Mouse (Mus musculus) kidney, adult 18-20 months (tissue): ENCODE results near the gene Sh3gl1.

Experiments
- DNase-seq: peaks from one replicate; pipeline ENCODE4 v3.0.0; 2021

Sh3gl1 gene

DNA sequence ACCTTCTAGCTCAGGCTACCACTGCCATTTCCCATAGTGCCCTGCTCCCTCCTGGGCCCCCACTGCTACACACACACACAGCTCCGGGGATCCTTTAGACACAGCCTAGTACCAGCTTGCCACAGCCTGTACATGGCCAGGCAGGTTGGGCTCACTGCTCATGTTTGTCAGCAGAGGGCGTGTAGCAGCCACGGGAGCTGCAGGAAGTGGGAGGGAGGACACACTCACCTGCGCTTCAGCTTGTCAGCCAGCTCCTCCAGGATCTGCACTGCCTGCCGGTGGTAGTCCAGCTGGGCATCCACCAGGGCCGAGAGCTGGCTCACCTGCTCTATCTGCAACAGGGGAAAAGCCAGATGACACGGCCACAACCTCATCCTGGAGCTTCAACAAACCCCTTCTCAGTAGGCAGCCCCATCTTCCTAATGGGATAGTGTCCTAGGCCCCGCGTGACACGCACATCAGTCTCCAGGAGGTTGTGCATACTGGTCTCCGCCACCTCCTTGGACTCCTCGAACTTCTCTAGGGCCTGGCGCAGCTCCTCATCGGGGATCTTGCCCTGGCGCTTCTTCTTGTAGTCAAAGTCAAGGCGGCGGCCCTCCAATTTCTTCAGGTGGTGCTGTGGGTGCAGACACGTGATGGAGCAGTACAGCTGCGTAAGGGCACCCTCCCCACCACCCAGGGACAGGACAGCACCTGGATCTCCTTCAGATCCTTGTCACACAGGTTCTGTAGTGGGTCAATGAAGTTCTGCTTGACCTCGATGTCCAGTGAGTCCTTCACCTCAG lies 17.9 kb downstream of the Sh3gl1 start:
- peak; percentile 64 for DNase-seq

DNA sequence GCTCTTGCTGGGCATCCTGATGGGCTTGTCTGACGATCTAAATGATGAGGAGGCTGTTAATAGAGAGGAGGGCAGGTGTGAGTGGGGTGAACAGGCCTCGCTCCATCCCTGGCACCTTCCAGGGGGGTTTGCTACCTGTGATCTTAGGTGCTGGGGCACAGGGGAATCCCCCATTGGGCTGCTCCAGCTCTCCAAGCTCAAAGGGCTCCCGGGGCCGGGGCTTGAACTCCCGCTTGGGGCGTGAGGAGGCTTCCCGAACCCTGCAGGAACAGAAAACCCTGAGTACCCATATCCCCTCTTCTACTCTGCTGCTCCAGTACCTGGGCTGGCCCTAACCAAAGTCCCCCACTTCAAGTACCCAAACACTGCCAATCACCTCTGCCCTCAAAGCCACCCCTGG lies 18.6 kb downstream of the Sh3gl1 start:
- no peak for DNase-seq

DNA sequence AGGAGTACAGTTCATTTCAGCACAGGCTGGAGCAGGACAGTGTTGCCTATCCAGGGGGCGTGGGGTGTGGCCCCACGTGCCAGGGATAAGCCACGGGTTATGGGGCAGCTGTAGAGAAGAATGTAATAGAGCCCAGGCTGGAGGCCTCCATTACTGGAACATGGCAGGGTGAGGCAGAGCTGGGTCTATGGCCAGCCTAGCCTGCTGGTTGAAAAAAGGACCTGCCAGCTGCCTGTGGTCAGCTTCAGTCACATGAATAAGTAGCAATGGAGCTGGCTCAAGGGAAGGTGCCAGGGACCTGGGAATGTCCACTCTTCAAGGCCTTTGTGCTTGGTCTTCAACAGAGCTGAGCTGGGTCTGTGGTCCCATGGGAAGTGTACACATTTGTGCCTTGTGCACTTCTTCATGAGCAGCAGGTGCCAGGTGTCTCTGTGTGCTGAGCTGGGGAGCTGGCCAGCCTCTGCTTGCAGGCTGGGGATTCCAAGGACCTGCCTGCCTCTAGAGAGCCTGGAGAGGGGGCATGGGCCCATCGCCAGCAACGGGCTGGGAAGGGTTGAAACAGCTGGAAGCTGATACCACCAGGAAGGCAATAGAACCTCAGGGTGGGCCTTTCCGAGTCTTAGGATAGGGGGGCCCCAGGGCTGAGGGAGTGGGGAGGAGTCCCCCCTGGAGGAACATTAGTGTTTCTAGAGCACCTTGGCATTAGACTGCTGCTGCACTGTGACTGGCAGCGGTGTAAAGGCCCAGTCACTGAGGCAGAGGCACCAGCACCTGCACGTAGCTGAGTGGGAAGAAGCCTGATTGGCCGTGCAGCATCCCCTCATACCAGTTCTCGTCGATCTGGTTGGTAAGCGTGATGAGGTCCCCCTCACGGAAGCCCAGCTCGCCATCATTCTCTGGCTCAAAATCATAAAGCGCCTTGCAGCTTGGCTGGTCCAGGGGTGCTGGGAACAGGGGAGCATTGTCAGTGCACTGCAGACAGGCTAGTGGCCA lies 19.3 kb downstream of the Sh3gl1 start:
- no peak for DNase-seq

DNA sequence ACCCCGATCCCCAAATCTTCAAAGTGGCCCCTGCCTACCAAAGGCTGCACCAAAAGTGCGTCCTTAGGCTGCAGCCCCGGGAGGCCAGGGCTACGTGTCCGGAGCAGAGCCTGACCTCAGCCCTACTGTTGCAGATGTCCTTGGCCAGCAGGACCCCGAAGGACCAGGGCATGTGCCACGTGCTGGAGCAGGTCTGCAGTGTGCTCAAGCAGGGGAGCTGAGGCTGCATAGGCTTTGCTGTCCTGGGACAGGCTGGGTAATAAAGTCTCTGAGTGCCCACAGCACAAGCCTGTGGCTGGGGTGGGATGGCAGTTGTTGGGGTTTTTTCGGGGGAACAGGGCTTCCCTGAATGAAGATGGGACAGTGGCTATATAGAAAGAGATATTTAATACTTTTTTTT lies 20.1 kb downstream of the Sh3gl1 start:
- no peak for DNase-seq

DNA sequence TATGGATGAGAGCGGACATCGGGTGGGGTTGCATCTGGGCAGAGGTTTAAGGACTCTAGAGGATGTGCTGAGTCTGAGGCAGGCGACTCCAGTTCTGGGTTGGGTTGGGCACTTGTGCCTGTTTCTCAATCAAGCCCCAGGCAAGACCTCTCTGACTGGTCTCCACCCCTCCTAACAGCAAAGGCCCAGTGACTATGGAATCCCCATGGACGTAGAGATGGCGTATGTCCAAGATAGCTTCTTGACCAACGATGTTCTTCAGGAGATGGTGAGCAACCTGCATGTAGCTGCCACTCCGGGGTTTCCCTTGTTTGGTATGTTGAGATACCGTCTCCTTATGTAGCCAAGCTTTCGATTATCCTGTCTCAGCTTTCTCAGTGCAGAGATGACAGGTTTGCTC lies 21.1 kb downstream of the Sh3gl1 start:
- no peak for DNase-seq

DNA sequence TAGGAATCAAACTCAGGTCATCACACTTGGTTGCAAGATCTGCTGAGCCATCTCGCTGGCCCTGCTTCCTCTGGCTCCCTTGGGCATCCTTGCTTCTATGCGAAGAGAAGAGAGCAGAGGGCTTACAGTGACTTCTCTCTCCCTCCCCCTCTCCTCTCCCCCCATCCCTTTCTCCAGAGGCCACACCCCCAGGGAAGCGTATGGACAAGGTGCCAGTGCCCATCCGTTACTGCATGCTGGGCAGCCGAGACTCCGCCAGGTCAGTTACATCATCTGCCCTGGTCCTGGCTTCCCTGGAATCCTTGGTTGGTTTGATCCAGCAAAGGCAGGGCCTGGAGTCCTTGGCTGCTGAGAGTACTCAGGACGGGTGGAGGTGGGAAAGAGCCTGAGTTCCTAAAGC lies 25.0 kb downstream of the Sh3gl1 start:
- no peak for DNase-seq

DNA sequence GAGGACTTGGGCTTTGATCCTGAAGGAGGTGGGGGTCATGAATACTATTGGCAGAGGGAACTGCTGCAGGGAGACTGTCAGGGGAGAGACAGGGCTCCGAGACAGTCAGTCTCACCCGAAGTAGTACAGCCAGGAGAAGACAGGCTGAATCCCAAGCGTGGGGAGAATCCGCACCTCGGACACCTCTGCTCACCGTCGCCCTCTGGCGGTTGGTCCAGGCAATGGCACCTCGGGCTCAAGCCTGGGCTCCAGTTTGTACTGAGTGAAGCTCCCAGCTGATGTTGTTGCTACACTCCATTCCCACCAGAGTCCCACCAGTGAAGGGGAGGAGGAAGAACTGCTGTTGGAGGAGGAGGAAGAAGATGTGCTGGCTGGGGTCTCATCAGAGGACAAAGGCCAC lies 25.8 kb downstream of the Sh3gl1 start:
- peak; percentile 83 for DNase-seq

DNA sequence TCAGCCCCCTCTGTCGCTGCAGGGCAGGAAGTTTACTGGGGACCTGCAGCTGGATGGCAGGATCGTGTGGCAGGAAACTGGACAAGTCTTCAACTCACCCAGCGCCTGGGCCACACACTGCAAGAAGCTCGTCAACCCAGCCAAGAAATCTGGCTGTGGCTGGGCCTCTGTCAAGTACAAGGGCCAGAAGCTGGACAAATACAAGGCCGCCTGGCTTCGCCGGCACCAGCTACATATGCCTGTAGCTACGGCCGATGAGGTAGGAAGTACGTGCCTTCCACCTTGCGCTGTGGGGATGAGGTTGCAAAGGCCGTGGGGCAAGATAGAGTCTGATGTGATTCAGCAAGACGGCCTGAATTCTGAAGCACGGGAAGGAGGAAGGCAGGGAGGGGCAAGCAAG lies 26.2 kb downstream of the Sh3gl1 start:
- no peak for DNase-seq

DNA sequence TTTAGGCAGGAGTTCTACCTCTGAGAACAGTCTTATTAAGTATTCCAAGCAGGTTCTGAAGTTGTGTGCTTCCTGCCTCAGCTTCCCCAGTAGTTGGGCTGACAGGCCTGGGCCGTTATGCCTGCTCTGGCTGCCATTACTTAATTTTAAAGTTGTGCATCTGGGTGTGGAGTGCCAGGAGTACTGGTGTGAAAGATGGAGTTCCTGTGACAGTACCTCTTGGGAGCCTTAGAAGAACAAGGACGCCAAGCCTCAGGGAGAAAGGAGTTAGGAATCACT lies 26.5 kb downstream of the Sh3gl1 start:
- no peak for DNase-seq

DNA sequence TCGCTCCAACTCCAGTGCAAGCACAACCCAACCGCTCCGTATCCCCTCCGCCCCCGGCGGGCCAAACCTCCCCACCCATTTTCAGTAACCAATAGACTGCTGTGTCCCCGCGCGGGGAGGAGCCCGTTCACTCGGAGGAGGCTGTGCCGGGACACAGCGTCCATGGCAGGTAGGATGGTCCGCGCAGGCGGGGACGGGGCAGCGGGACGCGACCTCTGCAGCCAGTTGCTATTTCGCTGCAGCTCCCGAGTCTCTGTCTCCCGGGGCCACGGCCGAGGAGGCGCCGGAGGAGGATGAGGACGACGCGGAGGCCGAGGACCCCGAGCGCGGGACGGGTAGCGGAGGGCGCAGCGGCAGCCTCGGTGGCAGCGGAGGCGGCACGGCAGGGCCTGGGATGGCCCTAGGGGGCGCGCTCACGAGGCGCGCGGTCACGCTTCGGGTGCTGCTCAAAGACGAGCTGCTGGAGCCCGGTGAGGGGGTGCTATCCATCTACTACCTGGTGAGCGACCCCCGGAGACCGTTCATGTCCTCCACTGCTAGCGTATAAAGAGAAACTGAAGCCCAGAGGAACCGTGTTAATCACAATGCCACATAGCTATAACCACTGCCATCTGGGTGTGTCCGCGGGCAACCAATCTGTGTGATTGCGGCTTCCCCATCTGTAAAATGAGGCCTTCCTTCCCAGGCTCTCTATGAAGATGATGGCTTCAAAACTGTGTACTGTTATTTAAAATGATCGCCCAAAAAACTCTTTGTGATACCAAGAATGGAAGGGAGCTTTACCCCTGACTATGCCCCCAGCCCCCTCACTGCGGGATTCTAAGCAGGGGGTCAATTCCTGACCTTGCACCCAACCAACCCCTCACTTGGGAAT lies 27.1 kb downstream of the Sh3gl1 start:
- peak; percentile 94 for DNase-seq

DNA sequence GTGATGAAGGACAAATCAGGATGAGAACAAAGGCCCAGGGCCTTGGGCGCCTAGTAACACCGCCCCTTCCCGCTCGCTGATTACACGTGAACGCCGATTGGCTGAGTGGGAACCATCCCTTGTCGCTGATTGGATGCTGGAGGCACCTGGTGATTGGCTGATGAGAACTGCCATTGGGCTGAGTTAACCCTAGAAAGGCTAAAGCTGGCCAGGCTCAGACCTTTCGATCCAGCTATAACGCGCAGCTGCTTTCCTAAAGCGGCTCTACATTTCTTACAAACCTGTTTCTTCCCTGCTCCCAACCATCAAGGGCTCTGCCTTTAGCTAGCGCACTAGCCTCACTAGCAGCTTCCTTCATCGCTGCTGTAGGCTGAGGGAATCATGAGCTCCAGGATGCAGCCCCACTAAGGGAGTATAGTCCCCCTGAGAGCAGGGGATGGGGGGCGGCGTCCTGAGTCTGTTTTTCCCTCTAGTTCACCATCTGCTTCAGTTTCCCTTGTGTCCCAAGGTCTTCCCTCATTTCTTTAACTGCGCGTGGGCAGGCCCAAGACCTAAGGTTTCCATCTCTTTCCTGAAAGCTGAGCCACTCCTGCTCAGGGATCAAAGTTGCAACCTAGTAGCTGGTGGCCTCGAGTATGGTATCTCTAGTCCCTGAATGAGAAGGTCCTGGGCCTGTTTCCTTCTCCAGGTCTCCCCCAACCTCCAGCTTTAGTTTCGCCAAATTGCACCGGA lies 27.9 kb downstream of the Sh3gl1 start:
- peak; percentile 89 for DNase-seq

DNA sequence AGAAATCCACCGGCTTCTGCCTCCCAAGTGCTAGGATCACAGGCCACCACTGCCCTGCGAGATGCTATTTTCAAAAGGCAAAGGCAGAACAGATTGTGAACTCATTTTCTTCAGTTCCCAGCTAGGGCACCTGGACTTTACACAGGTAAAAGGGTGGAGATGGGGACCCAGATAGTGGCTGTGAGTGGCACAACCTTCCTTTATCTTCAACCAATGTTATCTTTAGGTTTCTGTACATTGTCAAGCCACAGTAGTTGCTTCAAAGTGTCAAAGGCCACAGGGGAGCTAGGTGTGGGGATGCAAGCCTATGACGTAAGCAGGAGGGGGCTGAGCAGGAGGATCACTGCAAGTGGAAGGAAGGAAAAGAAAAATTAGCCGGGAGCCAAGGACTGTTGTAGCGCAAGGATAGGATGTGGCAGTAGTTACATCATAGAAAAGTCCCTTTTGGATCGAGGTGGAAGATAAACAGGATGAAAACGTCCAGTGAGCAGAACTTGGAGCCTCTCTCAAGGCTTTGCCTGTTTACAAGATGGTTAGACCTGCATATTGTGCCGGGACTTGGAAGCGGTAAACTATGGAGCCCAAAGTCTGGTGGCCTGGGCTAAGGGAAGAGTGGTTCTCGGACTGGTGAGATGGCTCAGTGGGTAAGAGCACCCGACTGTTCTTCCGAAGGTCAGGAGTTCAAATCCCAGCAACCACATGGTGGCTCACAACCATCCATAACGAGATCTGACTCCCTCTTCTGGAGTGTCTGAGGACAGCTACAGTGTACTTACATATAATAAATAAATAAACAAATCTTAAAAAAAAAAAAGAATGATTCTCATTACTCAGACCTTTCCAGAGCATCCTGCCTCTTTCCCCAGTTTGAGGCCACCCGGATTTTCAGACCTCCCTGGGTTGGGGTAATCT lies 28.7 kb downstream of the Sh3gl1 start:
- no peak for DNase-seq

DNA sequence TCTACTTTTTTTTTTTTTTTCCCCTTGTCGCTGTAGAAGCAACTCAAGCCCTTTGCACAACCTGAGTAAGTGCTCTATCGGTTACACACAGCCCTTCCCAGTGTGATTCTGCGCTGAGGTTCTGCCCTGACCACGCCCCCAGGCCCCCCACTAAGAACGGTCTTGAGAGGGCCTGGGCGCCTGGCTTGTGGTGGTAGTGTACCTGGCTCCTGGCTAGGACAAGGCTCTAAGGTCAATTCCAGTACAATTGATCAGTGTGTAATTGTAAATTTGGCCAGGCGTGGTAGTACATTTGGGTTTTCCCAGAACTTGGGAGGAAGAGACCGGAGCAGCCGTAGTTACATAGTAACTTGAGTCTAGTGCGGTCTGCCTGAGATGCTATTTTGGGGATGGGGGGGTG lies 29.5 kb downstream of the Sh3gl1 start:
- DNase-seq = no peak

DNA sequence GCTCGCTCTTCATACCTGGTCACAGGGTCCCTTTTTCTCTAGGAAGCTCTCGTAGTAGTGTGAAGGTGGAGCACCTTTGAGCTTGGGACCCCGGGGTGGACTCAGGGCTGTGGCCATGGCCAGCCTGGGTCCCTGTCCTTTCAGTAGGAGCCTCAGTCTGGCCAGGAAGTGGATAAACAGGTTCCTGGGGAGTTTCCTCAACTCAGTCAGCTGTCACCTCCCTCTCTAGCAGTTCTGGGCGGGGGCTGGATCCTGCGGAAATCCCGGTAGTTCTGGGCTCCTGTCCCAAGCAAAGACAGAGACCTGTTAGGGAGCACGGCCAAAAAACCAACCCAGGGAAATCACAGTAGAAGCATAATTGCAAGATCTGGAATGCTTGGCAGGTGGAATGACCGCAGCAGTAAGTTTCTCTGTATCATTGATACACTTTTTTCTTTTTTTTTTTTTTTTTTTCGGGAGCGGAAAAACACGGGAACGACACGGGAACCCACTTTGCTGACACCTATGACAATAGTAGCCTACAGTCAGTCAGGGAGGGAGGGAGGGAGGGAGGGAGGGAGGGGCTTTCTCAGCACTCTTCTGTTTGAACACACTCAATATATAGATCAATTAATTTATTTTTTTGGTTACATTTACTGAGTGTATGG lies 30.9 kb downstream of the Sh3gl1 start, which contains the start of the genes Stap2 and Mpnd:
Stap2 (minus strand) TSS at position 170 of the 647 bp plus-strand sequence.
Mpnd (plus strand) TSS at position 297 of the 647 bp plus-strand sequence.
- DNase-seq = peak; percentile 64

DNA sequence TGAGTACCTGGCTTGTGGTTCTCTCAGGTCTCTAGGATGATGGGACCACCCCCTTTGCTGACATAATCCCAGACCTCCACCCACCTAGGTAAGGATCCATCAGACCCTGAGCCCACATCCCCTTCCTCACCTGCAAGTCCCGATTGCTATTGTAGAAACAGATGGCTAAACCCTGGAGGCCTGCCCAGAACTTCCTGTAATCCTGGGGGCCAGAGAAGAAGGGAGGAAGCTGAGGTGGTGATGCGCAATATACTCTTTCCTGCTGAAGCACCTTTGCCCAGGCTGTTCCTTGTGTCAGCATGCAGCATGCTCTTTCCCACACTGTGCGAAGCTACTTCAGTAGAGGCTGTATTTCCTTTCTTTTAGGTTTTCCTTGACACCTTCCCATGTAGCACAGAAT lies 33.4 kb downstream of the Sh3gl1 start:
- no peak for DNase-seq

DNA sequence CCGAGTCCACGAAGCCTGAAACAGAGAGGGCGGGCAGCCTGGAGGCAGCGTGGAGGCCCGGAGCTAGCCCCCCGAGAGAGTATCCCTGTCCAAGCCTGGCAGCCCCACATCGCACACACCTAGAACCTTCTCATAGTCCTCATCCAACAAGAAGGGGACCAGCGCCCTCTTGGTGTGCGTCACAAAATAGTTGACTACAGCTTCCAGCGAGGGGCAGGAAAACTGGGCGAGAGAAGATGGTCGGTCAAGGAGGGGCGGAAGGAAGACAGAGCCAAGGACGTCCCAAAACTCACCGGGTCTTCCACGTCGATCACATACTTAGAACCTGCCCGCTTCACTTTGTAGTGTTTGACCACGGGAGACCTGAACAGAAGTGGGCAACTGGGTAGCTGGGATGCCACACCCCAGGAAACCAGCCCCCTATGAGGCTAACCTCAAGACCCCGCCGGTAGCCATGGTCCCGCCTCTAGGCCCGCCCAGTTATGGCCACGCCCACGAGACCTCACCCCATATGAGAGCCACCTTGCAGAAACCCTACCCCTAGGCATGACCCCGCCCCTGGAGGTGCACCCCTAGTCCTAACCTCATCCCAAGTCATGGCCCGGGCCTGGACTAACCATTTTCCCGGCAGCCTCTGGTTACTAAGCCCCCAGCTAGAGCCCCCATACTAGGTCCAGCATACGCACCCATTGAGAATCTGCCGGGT lies 36.5 kb downstream of the Sh3gl1 start:
- DNase-seq = no peak

DNA sequence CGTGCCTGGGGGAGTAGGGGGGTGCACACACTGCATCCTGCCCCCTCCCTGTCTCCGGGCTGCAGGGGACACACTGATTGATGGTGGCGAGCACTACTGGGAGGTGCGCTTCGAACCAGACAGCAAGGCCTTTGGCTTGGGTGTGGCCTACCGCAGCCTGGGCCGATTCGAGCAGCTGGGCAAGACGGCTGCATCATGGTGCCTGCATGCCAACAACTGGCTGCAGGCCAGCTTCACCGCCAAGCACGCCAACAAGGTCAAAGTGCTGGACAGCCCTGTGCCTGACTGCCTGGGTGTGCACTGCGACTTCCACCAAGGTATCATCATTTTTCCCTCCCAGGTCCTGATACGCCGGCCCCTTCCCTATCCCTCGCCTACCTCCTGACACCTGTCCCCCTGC lies 40.4 kb downstream of the Sh3gl1 start:
- DNase-seq = peak; percentile 79

DNA sequence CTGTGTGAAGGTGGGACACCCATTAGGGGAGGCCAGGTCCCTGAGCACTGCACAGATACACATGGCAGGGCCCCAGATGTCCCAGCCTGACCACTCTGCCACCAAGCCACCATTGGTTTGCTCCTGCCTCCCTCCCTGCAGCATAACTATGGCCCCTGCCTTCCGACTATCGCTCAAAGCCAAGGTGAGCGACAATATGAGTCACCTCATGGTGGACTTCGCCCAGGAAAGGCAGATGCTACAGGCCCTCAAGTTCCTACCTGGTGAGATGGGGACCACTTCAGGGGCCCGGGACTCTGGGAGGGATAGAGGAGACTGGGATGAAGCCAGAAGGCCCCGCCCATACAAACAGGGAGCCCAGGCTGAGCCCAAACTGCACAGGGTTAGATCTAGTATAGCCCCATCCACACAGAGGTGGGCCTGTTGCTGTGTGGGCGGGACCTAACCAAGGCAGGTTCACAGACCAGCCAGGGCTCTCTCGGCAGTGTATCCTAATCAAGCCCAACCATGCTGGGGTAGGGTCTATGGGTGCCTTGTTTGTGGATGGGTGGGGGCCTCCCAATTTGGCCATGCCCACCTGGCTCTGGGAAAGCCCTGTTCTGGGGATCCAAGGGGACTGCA lies 46.0 kb downstream of the Sh3gl1 start:
- no peak for DNase-seq
